Mouse (Mus musculus) kidney, adult 9 months (tissue): ENCODE measurements around the gene Ipo4.

Experiments
- DNase-seq: peaks from one replicate; pipeline ENCODE4 v3.0.0; 2022

Ipo4 gene

GRCm38 (mm10) chr14:55629312-55629711 is 6.4 kb downstream of the Ipo4 start:
- DNase-seq, result peak; percentile 68

- DNase-seq, result no peak
Observed at GRCm38 (mm10) chr14:55628077-55628827, 7.5 kb downstream of the Ipo4 start.

- no peak for DNase-seq
Observed at GRCm38 (mm10) chr14:55618486-55619195, 17.1 kb downstream of the Ipo4 start.

- DNase-seq, result peak; percentile 62
Observed at GRCm38 (mm10) chr14:55617822-55618221, 17.9 kb downstream of the Ipo4 start, which contains the start of gene Rec8. TSS of gene Rec8 (plus strand) at chr14:55618037.

- DNase-seq, result no peak
Observed at GRCm38 (mm10) chr14:55616844-55617243, 18.9 kb downstream of the Ipo4 start.

- no peak for DNase-seq
Observed at GRCm38 (mm10) chr14:55615876-55616275, 19.9 kb downstream of the Ipo4 start.

- no peak for DNase-seq
Observed at GRCm38 (mm10) chr14:55614565-55615178, 21.1 kb downstream of the Ipo4 start.

- DNase-seq, result peak; percentile 68
Observed at GRCm38 (mm10) chr14:55613346-55613745, 22.4 kb downstream of the Ipo4 start.

GRCm38 (mm10) chr14:55608339-55608738 is 27.4 kb downstream of the Ipo4 start:
- DNase-seq, result no peak

GRCm38 (mm10) chr14:55605743-55606459 is 29.9 kb downstream of the Ipo4 start:
- no peak for DNase-seq

- no peak for DNase-seq
Observed at GRCm38 (mm10) chr14:55604823-55605222, 30.9 kb downstream of the Ipo4 start.

GRCm38 (mm10) chr14:55603633-55604576 is 31.9 kb downstream of the Ipo4 start:
- DNase-seq, result peak; percentile 98

- DNase-seq, result no peak
Observed at GRCm38 (mm10) chr14:55603271-55603632, 32.5 kb downstream of the Ipo4 start, which contains the start of gene Irf9. TSS of gene Irf9 (plus strand) at chr14:55603571.

- no peak for DNase-seq
Observed at GRCm38 (mm10) chr14:55598521-55599390, 37.0 kb downstream of the Ipo4 start.

- no peak for DNase-seq
Observed at GRCm38 (mm10) chr14:55596036-55596690, 39.6 kb downstream of the Ipo4 start.

- DNase-seq, result peak; percentile 49
Observed at GRCm38 (mm10) chr14:55592226-55592625, 43.5 kb downstream of the Ipo4 start.

GRCm38 (mm10) chr14:55591331-55591891 is 44.3 kb downstream of the Ipo4 start, which contains the start of gene Rnf31:
TSS of gene Rnf31 (plus strand) at chr14:55591708.
- DNase-seq, result peak; percentile 99

- peak; percentile 99 for DNase-seq
Observed at GRCm38 (mm10) chr14:55590748-55591330, 44.9 kb downstream of the Ipo4 start, which contains the start of gene Psme2. TSS of gene Psme2 (minus strand) at chr14:55591113.

GRCm38 (mm10) chr14:55589771-55590448 is 45.8 kb downstream of the Ipo4 start:
- DNase-seq, result no peak
